Mouse (Mus musculus) yolk sac, embryonic 10.5 days (tissue): ENCODE measurements around the gene Ssh2.

Source experiments
- DNase-seq: peaks from one replicate; pipeline ENCODE4 v3.0.0-alpha.2; 2017; ENCODE audit warnings: low spot score

The Ssh2 gene

GRCm38 (mm10) chr11:77463786-77464185, 247.7 kb downstream of the Ssh2 start:
- DNase-seq: no peak

- DNase-seq: no peak
Observed at GRCm38 (mm10) chr11:77464684-77465083, 248.6 kb downstream of the Ssh2 start.

- DNase-seq: no peak
Observed at GRCm38 (mm10) chr11:77465111-77465510, 249.0 kb downstream of the Ssh2 start.

DNA sequence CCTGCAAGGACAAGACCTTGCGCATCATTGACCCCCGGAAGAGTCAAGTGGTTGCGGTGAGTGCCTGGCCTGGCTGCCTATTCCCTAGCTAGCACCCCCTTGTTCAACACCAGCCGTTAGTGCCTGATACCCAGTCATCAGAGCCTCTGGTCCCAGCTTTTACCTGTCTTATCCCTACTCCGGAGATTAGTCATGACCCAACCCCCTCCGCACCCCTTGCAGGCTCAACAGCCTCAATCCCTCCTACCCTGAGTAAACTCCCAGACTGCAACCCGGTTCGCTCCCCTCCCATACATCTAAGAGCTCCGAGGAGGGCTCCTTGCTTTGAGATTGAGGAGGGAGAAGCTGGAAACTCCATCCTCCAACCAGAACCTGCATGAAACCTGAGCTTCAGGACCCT, 250.5 kb downstream of the Ssh2 start:
- no peak for DNase-seq

- DNase-seq: peak; percentile 33
Observed at GRCm38 (mm10) chr11:77467157-77467556, 251.1 kb downstream of the Ssh2 start.

DNA sequence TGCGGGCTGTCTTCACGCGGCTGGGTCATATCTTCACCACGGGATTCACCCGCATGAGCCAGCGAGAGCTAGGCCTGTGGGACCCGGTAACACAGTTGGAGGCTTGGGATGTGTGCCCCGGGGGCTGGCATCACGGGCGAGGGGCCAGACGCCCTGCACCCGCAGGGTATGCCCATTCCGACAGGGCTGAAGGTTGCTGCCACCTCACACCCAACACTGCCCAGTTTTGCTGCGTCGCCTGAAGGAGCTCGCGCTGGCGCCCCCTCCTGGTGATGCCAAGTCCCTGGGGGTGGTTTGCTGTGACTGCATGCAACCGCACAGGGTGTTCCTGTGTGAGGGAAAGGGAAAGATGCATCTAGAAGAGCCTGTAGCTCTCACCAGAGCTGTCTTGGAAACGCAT, 251.7 kb downstream of the Ssh2 start:
- no peak for DNase-seq

DNA sequence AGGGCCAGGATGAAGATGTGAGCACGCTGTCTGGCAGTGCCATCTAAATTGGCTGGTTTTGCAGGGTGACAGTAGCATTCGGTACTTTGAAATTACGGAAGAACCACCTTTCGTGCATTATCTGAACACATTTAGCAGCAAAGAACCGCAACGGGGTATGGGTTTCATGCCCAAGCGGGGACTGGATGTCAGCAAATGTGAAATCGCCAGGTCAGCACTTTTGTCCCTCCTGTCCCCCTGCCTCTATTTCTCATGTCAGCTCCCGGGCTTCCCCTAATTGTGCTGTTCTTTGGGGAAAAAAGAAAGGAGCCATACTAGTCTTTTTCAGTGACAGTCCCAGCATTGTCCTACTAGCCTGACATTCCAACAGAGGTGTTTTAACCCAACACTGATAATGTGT, 252.3 kb downstream of the Ssh2 start:
- DNase-seq: no peak

- no peak for DNase-seq
Observed at GRCm38 (mm10) chr11:77471407-77471806, 255.3 kb downstream of the Ssh2 start.

DNA sequence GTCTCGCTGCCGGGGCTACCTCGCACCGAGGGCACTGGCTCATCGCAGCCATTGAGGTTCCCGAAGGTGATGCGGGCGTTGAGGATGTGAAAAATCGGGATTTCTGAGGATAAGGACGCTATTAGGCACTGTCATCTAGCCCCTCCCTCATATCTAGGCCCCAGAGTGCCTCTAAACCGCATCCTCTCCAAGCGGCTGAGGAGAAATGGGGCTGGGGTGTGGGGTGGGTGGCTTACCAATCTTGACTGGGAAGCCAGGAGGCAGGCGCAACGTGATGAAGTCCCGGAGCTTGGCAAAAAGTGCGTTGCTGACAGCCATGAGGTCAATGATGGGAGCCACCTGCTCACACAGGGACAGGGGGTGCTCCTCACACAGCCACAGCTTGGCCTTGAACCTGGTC, 256.7 kb downstream of the Ssh2 start:
- DNase-seq: no peak

GRCm38 (mm10) chr11:77476216-77476615, 260.1 kb downstream of the Ssh2 start:
- DNase-seq: no peak

- no peak for DNase-seq
Observed at GRCm38 (mm10) chr11:77476895-77477294, 260.8 kb downstream of the Ssh2 start.

GRCm38 (mm10) chr11:77483043-77483442, 267.0 kb downstream of the Ssh2 start:
- DNase-seq: no peak

GRCm38 (mm10) chr11:77483510-77484255, 267.6 kb downstream of the Ssh2 start:
- no peak for DNase-seq

GRCm38 (mm10) chr11:77485229-77485628, 269.1 kb downstream of the Ssh2 start:
- no peak for DNase-seq

- no peak for DNase-seq
Observed at GRCm38 (mm10) chr11:77486798-77487197, 270.7 kb downstream of the Ssh2 start.

DNA sequence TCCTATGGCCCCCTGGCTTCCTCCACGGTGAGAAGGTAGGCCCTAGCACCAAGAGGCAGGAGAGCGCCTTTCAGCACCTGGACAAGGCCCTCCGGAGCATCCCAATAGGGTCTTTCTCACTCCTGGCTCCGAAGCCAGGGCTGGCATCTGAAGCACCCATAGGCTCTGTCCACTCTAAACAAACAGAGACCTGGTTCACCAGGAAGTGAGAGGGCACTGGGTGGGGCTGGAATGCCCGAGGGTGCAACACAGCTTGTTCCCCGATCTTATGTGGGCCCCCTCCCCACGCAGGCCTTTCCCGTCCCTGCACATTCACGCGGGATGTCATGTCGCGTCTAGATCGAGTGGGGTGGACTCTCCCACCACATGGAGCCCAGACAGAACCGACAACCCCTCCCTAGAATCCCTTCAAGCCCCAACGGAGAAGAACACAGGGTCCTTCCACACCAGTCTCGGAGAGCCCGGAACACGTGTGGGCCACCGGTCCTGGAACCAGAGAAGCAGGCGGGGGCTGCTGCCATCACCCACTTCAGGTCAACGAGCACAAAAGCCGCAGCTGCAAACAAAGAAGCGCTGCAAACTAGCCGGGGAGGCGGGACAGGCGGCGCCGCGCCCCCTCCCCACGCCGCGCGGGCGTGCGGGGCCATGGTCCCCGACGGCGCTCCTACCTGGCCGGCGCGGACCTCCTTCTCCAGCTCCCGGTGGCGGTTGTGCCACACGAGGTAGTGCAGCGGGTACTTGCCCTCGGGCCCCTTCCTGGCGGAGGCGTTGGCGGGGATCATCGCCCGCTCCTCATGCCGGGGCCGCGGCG, 272.9 kb downstream of the Ssh2 start:
- no peak for DNase-seq

GRCm38 (mm10) chr11:77489591-77490235, 273.6 kb downstream of the Ssh2 start, which contains the start of gene Ankrd13b:
Gene Ankrd13b, minus strand, starts transcription at chr11:77489678.
- peak; percentile 74 for DNase-seq

GRCm38 (mm10) chr11:77490451-77490850, 274.4 kb downstream of the Ssh2 start:
- no peak for DNase-seq

DNA sequence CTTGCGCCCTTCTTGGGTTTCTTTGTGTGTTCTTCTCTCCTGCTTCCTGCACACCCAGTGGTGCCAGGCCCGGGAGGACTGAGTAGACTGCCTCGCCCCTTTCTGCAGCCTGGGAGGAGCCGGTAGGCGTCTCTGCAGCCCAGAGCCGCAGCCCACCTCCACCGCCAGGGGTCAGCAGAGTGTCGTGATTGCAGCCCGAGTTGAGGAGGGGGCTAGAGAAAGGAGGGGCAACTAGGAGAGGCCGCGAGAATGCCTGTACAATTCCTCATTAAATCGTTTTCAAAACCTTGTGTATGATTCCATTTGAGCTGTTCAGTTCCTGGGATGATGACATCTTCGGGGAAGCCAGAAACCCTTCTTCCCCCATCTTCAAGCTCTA, 275.0 kb downstream of the Ssh2 start:
- peak; percentile 88 for DNase-seq

- peak; percentile 78 for DNase-seq
Observed at GRCm38 (mm10) chr11:77491502-77492291, 275.6 kb downstream of the Ssh2 start.

DNA sequence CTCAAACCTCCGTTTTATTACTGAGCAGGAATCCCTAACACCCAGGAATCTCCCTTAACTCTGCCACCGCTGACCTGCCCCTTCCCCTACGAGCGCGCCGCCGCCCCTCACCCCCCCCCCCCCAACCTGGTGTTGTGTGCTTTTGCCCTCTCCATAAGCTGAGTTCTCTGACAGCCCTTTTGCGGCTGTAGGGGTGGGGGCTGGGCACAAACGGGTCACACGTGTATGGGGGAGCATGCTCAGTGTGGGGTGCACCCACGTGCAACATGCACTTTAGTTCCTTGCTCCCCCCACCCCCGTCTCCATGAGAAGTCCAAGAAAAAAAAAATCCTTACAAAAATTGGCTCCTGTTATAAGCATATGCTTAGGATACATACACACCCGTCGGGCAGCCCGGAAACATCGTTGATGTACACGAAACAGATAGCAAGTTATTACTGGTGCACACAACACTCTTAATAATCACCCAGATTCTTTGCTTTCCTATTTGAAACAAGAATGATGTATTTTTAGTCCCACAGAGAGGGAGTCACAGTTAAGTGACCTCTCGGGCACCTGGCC, 276.3 kb downstream of the Ssh2 start:
- peak; percentile 26 for DNase-seq

DNA sequence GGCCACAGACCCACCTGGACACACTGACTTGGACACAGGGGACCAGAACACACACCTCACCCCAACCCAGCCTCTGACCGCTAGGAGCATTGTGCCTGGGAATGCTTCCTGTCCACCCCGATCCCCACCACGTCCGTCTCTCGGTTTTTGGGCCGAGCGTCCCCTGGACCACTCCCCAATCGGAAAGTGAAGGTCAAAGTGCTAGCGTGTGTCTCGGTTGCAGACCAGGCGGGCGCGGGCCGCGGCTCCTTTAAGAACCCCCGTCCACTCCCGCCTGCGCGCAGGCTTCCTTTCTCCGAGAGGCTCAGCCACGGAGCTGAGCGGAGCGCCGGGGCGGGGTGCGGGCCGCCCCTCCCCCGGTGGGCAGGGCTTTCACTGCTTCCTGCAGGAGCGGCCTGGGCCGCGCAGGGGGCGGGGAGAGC, 276.8 kb downstream of the Ssh2 start:
- DNase-seq: peak; percentile 92
